In genomic region chr11:94329270-94329891, GRCm38 (mm10) we compare ENCODE assay signal across 8 mouse cellular contexts. TPM values are rescaled to one million over a fixed set of nuclear protein-coding genes. Genes with fewer than 3 reads are reported as not detected.
DNase-seq lines count a peak whose midpoint lies in the region; ATAC-seq and TF ChIP-seq lines count a peak whose summit lies in the region.

No protein-coding gene starts in this region.

- WGBS in limb, embryonic 13.5 days, result 53% methylated on average over 4 of the region's 4 CpGs
- WGBS in midbrain, embryonic 15.5 days, result 44% methylated on average over 4 of the region's 4 CpGs

- no peak overlapping the region for H3K9ac ChIP-seq in limb, embryonic 13.5 days
- H3K9ac ChIP-seq in midbrain, embryonic 15.5 days, result no peak overlapping the region

- H3K36me3 ChIP-seq in limb, embryonic 13.5 days, result peaks cover 10% of the 10 kb centered on the region
- peaks cover 3% of the 10 kb centered on the region for H3K36me3 ChIP-seq in midbrain, embryonic 15.5 days (replicated peaks)

- H3K4me3 ChIP-seq in gastrocnemius, adult 2 months, result peak overlapping the region; percentile 92
- 0 out of 2 replicates have a peak overlapping the region, but pooled peaks have one; percentile 77 for H3K4me3 ChIP-seq in limb, embryonic 13.5 days
- H3K4me3 ChIP-seq in midbrain, embryonic 15.5 days, result peak overlapping the region; percentile 63; the same call in 1 of the 2 replicates

- peak; percentile 58 for DNase-seq in gastrocnemius, adult 2 months
- DNase-seq in gastrocnemius, adult 8-10 months (ENCODE audit: low spot score in 2 of 2), result no peak
- peak; percentile 78 for DNase-seq in cerebellum, adult 9-11 months
- DNase-seq in gastrocnemius, postnatal 14 days, result peak; percentile 48
- peak; percentile 57 for DNase-seq in kidney, adult 18-20 months
- DNase-seq in thymus, postnatal 25 days, result peak; percentile 53

- no peak for ATAC-seq in limb, embryonic 13.5 days (ENCODE audit: low FRiP score, low read depth)
- ATAC-seq in midbrain, embryonic 15.5 days (replicated peaks), result no peak

- H3K4me2 ChIP-seq in limb, embryonic 13.5 days (replicated peaks), result peak overlapping the region; percentile 70
- peak overlapping the region; percentile 70 for H3K4me2 ChIP-seq in midbrain, embryonic 15.5 days

- H3K4me1 ChIP-seq in limb, embryonic 13.5 days, result peaks cover 27% of the 10 kb centered on the region
- peaks cover 42% of the 10 kb centered on the region for H3K4me1 ChIP-seq in midbrain, embryonic 15.5 days

- H3K27ac ChIP-seq in gastrocnemius, adult 2 months, result peak overlapping the region; percentile 94
- no peak overlapping the region for H3K27ac ChIP-seq in limb, embryonic 13.5 days
- H3K27ac ChIP-seq in midbrain, embryonic 15.5 days, result peak overlapping the region; percentile 95; the same call in 1 of the 2 replicates

- no peaks in the 10 kb centered on the region for H3K9me3 ChIP-seq in limb, embryonic 13.5 days
- H3K9me3 ChIP-seq in midbrain, embryonic 15.5 days, result no peaks in the 10 kb centered on the region

- H3K27me3 ChIP-seq in limb, embryonic 13.5 days, result no peaks in the 10 kb centered on the region
- no peaks in the 10 kb centered on the region for H3K27me3 ChIP-seq in midbrain, embryonic 15.5 days (replicated peaks)

- intact Hi-C loops in gastrocnemius, adult 2 months (cut with DNase I), result no loop called here
- intact Hi-C loops in gastrocnemius, postnatal 14 days (cut with DNase I; ENCODE audit: low total_unique reads), result no loop called here

- peak; percentile 59 for TF ChIP-seq CTCF in gastrocnemius, adult 2 months (IDR thresholded peaks at IDR 0.05)

RNA-seq across cellular contexts. Expression of gene Ankrd40, which starts 1.6 kb away (rescaled TPM):
- 100 to 1,000 TPM; 203 to 264 TPM for total RNA-seq in gastrocnemius, adult 2 months (2021)
- total RNA-seq in gastrocnemius, adult 8-10 months (2022), result 100 to 1,000 TPM; 219 to 291 (median 246) TPM
- 100 to 1,000 TPM; 136 to 150 TPM for total RNA-seq in gastrocnemius, postnatal 14 days (2021)
- polyA plus RNA-seq in limb, embryonic 13.5 days (2015; fragmentation: Nextera tagmentation; extraction: Ambion mirVana), result 17.0 and 18.8 TPM in 2 replicates
- polyA plus RNA-seq in midbrain, embryonic 15.5 days (2015; fragmentation: Nextera tagmentation; extraction: Ambion mirVana), result 16.7 and 18.4 TPM in 2 replicates

RNA-seq across cellular contexts. Expression of gene Luc7l3, which starts 7.6 kb away (rescaled TPM):
- 10 to 100 TPM; 41.1 to 48.6 TPM for total RNA-seq in gastrocnemius, adult 2 months (2021)
- total RNA-seq in gastrocnemius, adult 8-10 months (2022), result 10 to 100 TPM; 21.7 to 37.7 (median 28.2) TPM
- 10 to 100 TPM; 32.2 to 33.1 TPM for total RNA-seq in gastrocnemius, postnatal 14 days (2021)
- polyA plus RNA-seq in limb, embryonic 13.5 days (2015; fragmentation: Nextera tagmentation; extraction: Ambion mirVana), result 133 and 145 TPM in 2 replicates
- 129 and 143 TPM in 2 replicates for polyA plus RNA-seq in midbrain, embryonic 15.5 days (2015; fragmentation: Nextera tagmentation; extraction: Ambion mirVana)

RNA-seq across cellular contexts. Expression of gene Gm21885, which starts 47.7 kb away (rescaled TPM):
- total RNA-seq in gastrocnemius, adult 2 months (2021), result not detected
- total RNA-seq in gastrocnemius, adult 8-10 months (2022), result not detected
- not detected for total RNA-seq in gastrocnemius, postnatal 14 days (2021)
- 0.26 and 0.32 TPM in 2 replicates for polyA plus RNA-seq in limb, embryonic 13.5 days (2015; fragmentation: Nextera tagmentation; extraction: Ambion mirVana)
- polyA plus RNA-seq in midbrain, embryonic 15.5 days (2015; fragmentation: Nextera tagmentation; extraction: Ambion mirVana), result 0.45 and 0.89 TPM in 2 replicates

Comparison
In these comparisons a context has a peak if more than half of its experiments do, and no peak if none do; other contexts are left out.
1. DNase-seq: peak in gastrocnemius, adult 2 months (single experiment), cerebellum, adult 9-11 months (single experiment), gastrocnemius, postnatal 14 days (single experiment), kidney, adult 18-20 months (single experiment) and thymus, postnatal 25 days (single experiment); none in gastrocnemius, adult 8-10 months (0 of 2).
2. Peak in every context shown above with its lines, with median percentiles within 50 percentile points of each other: H3K4me3 ChIP-seq.